In genomic region chr13:113448378-113448777, GRCm38 (mm10) we compare ENCODE assay signal across 15 mouse cellular contexts.
"Had no signal": no experiment of that assay in that cellular context is flagged by ENCODE, and none has a peak within 500 bp of the region (broad histone marks: within the 10 kb centered on the region; RNA-seq: fewer than 3 reads in every experiment).

No protein-coding gene starts in this region.

- H3K9ac ChIP-seq: kidney, embryonic 15.5 days; limb, embryonic 13.5 days; liver, embryonic 14.5 days; liver, postnatal 0 days; lung, embryonic 14.5 days had no signal

- DNase-seq: kidney, adult 11 months; kidney, adult 8-10 months; kidney, postnatal 10 days; kidney, postnatal 36 days; liver, postnatal 0 days; lung, embryonic 14.5 days; midbrain, embryonic 14.5 days; thymus, adult 2 months; thymus, postnatal 36 days had no signal

- H3K4me1 ChIP-seq: limb, embryonic 10.5 days; limb, embryonic 13.5 days had no signal

- H3K4me2 ChIP-seq: kidney, embryonic 15.5 days; limb, embryonic 13.5 days; lung, embryonic 14.5 days; midbrain, embryonic 11.5 days had no signal

- H3K27ac ChIP-seq: limb, embryonic 10.5 days; limb, embryonic 13.5 days; liver, embryonic 14.5 days had no signal

- H3K36me3 ChIP-seq: kidney, embryonic 15.5 days; limb, embryonic 10.5 days; limb, embryonic 13.5 days had no signal

- ATAC-seq: liver, postnatal 0 days; lung, postnatal 0 days had no signal

- H3K4me3 ChIP-seq: kidney, embryonic 15.5 days; limb, embryonic 10.5 days; limb, embryonic 13.5 days had no signal

- H3K9me3 ChIP-seq: kidney, embryonic 15.5 days; limb, embryonic 10.5 days; limb, embryonic 13.5 days had no signal

- H3K27me3 ChIP-seq: kidney, embryonic 15.5 days; limb, embryonic 13.5 days had no signal
